Mouse (Mus musculus) limb, embryonic 10.5 days (tissue): Measurements from ENCODE around the gene Nrxn2. TPM values are rescaled to one million over a fixed set of nuclear protein-coding genes. Genes with fewer than 3 reads are reported as not detected.
A peak's percentile ranks its signal among the peaks of the same experiment; 100 is the strongest.

ENCODE experiments used
- DNase-seq: peaks from one replicate; pipeline ENCODE4 v3.0.0-alpha.2; 2017; ENCODE audit warnings: low spot score
- H3K27ac ChIP-seq: fragments of 300-500 bp; sonication (generic); 2 replicates; pipeline ENCODE4 v1.5.1; 2016; ENCODE audit warnings: mild to moderate bottlenecking
- H3K27me3 ChIP-seq: fragments of 300-500 bp; sonication (generic); 2 replicates; pipeline ENCODE4 v1.6.1; 2016; ENCODE audit warnings: low read depth, mild to moderate bottlenecking; ENCODE audit not compliant: poor library complexity, severe bottlenecking
- H3K36me3 ChIP-seq: fragments of 300-500 bp; sonication (generic); 2 replicates; pipeline ENCODE4 v1.6.1; 2016; ENCODE audit warnings: mild to moderate bottlenecking, moderate library complexity
- H3K4me1 ChIP-seq: fragments of 300-500 bp; sonication (generic); 2 replicates; pipeline ENCODE4 v1.6.1; 2016
- H3K4me3 ChIP-seq: fragments of 300-500 bp; sonication (generic); 2 replicates; pipeline ENCODE4 v1.5.1; 2016; ENCODE audit warnings: mild to moderate bottlenecking, moderate library complexity
- H3K9me3 ChIP-seq: fragments of 300-500 bp; sonication (generic); replicated peaks from 2 replicates; pipeline ENCODE4 v1.6.1; 2016; ENCODE audit warnings: mild to moderate bottlenecking
- WGBS: fragments of 180-500 bp; shearing (Covaris S2); methylation state at CpG from one replicate; pipeline ENCODE4 v1.1.7; 2016; 5-methylcytosine and 5-hydroxymethylcytosine counted together
- polyA plus RNA-seq: library from polyadenylated mRNA; unstranded; fragments of >200 nt; fragmentation: Nextera tagmentation; extraction: Ambion mirVana; gene quantifications from 2 replicates; pipeline ENCODE4 v1.2.1, GENCODE M21; 2016

The Nrxn2 gene
- 0.78 and 1.5 TPM in 2 replicates for polyA plus RNA-seq

- Histone ChIP-seq H3K9me3 (no peaks in the 10 kb centered on the region), H3K36me3 (no peaks in the 10 kb centered on the region), H3K27ac (peak within 1 kb of the TSS; percentile 70), H3K27me3 (peaks cover 99% of the 10 kb centered on the region), H3K4me1 (peaks cover 41% of the 10 kb centered on the region), H3K4me3 (peak within 1 kb of the TSS; percentile 61)
- under 1% methylated on average over 46 of the region's 46 CpGs for WGBS
- DNase-seq: peak; percentile 90
Measured at GRCm38 (mm10) chr19:6418233-6418879, at the start of gene Nrxn2. Gene Nrxn2 (plus strand): TSS chr19:6418731.

DNA sequence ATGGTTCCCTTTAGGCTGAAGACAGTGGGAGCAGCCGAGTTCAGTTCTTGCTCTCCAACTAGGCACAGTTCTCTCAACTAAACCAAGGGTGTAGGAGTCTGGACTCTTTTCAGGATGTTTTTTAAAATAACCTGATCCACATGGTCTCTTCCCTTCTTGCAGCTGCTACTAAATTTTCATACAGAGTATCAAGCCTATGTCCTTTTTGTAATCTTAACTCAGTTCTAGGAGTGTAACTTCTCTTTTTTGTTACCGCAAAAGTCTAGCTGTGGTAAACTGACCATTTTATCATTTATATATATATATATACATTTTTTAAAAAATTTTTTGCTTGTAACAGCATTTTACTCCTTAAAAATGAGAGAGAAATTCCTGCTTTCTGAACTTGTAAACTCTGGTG lies 48.4 kb upstream of the Nrxn2 start:
- H3K9me3 ChIP-seq: no peaks in the 10 kb centered on the region
- 90% methylated on average over 2 of the region's 2 CpGs for WGBS
- H3K4me3 ChIP-seq: no peak overlapping the region
- no peak overlapping the region for H3K27ac ChIP-seq
- peaks cover 12% of the 10 kb centered on the region for H3K4me1 ChIP-seq
- H3K27me3 ChIP-seq: no peaks in the 10 kb centered on the region
- H3K36me3 ChIP-seq: peaks cover 99% of the 10 kb centered on the region
- DNase-seq: no peak

DNA sequence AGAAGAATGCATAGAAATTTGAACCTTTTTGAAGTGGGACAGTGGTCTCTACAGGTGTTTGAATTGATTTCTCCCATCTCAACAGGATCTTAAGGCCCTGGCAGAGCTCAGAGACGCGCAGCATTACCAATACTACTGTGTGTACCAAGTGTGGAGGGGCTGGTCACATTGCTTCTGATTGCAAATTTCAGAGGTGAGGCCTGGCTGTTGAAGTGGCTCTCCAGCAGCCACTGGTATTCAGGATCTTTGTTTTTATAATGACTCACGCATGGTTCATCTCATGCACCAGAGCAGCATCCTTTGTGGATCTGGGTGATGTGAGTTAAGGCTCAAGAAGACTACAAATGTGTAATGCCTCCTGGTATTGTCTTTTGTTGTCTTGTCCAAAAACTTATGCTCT lies 46.1 kb upstream of the Nrxn2 start:
- no peak for DNase-seq
- Histone ChIP-seq H3K27me3 (no peaks in the 10 kb centered on the region), H3K27ac (no peak overlapping the region), H3K4me1 (no peaks in the 10 kb centered on the region), H3K9me3 (no peaks in the 10 kb centered on the region), H3K36me3 (peaks cover 99% of the 10 kb centered on the region), H3K4me3 (no peak overlapping the region)
- 95% methylated on average over 3 of the region's 3 CpGs for WGBS

DNA sequence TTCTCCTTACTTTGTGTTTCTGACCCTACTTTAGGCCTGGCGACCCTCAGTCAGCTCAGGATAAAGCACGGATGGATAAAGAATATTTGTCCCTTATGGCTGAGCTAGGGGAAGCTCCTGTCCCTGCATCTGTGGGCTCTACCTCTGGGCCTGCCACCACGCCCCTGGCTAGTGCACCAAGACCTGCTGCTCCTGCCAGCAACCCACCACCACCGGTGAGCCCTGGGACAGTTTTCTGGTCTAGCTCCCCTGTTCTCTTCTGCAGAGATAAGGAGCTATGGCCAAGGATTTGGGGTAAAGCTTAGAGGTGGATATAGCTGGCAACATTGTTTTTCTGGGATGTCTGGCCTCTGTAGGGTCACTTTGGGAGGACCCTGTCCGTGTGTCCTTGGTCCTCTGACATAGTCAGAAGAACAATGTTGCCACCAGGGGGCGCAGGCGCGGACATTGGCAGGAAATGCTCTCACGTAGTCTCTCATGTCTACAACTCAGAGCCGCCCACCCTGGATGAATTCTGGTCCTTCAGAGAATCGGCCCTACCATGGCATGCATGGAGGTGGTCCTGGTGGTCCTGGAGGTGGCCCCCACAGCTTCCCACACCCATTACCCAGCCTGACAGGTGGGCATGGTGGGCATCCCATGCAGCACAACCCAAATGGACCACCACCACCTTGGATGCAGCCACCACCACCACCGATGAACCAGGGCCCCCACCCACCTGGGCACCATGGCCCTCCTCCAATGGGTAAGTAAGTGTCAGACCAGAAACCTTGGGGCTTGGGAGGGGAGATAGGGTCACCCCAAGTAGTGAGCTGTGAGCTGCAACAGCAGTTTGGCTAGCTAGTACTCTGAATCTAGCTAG lies 44.8 kb upstream of the Nrxn2 start:
- peak; percentile 82 for DNase-seq
- 79% methylated on average over 12 of the region's 12 CpGs for WGBS
- H3K4me3 ChIP-seq: 0 out of 2 replicates have a peak overlapping the region, but pooled peaks have one; percentile 6
- H3K27ac ChIP-seq: no peak overlapping the region
- H3K27me3 ChIP-seq: no peaks in the 10 kb centered on the region
- H3K9me3 ChIP-seq: no peaks in the 10 kb centered on the region
- peaks cover 99% of the 10 kb centered on the region for H3K36me3 ChIP-seq
- H3K4me1 ChIP-seq: no peaks in the 10 kb centered on the region

GRCm38 (mm10) chr19:6374571-6374970 lies 44.0 kb upstream of the Nrxn2 start:
- Histone ChIP-seq H3K27me3 (no peaks in the 10 kb centered on the region), H3K36me3 (peaks cover 99% of the 10 kb centered on the region), H3K4me1 (no peaks in the 10 kb centered on the region), H3K9me3 (no peaks in the 10 kb centered on the region), H3K27ac (no peak overlapping the region), H3K4me3 (no peak overlapping the region)
- whole genome bisulfite sequencing: 93% methylated on average over 10 of the region's 10 CpGs
- no peak for DNase-seq

DNA sequence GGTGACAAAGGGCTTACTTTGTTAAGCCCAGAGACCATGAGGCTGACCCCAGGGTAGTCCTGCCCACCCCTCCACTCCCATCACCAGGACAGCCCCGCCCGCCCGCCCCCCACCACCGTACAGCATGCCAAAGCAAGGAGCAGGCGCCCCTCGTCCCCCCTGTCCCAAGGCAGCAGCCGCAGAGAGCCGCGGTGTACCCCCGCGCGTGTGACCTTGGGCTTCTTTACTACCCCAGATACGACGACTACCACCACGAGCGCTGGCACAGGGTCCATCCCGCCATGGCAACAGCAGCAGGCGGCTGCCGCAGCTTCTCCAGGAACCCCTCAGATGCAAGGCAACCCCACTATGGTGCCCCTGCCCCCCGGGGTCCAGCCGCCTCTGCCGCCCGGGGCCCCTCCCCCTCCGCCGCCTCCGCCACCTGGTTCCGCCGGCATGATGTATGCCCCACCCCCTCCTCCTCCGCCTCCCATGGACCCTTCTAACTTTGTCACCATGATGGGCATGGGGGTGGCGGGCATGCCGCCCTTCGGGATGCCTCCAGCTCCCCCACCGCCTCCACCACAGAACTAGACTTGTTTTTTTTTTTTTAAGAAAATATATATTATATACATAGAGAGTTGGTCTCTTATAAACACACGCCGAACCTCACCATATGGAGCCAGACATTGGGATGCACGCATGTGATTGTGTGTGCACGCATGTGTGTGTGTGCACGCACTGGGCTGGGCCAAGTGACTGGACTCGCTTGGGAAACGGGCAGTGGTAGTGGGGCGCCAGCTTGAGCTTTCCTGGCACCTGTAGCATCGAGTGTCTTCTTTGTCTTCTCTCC lies 42.9 kb upstream of the Nrxn2 start:
- Histone ChIP-seq H3K27ac (no peak overlapping the region), H3K9me3 (no peaks in the 10 kb centered on the region), H3K4me1 (no peaks in the 10 kb centered on the region), H3K4me3 (no peak overlapping the region), H3K27me3 (no peaks in the 10 kb centered on the region), H3K36me3 (peaks cover 96% of the 10 kb centered on the region)
- 93% methylated on average over 42 of the region's 42 CpGs for WGBS
- DNase-seq: no peak

DNA sequence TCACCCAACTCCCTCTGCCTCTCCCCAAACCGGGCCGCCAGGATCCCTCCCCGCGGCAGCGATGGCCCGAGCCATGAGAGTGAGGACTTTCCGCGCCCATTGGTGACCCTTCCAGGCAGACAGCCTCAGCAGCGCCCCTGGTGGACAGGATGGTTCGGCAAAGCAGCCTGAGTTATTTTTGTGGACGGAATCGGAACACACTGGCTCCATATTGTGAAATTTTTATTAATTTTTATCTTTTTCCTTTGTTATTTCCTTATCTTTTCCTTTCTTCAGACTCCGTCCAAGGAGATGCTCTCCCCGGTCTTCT lies 42.3 kb upstream of the Nrxn2 start:
- no peak overlapping the region for H3K4me3 ChIP-seq
- no peaks in the 10 kb centered on the region for H3K9me3 ChIP-seq
- H3K36me3 ChIP-seq: peaks cover 93% of the 10 kb centered on the region
- no peaks in the 10 kb centered on the region for H3K4me1 ChIP-seq
- no peaks in the 10 kb centered on the region for H3K27me3 ChIP-seq
- peak; percentile 69 for DNase-seq
- no peak overlapping the region for H3K27ac ChIP-seq
- WGBS: 86% methylated on average over 14 of the region's 14 CpGs

DNA sequence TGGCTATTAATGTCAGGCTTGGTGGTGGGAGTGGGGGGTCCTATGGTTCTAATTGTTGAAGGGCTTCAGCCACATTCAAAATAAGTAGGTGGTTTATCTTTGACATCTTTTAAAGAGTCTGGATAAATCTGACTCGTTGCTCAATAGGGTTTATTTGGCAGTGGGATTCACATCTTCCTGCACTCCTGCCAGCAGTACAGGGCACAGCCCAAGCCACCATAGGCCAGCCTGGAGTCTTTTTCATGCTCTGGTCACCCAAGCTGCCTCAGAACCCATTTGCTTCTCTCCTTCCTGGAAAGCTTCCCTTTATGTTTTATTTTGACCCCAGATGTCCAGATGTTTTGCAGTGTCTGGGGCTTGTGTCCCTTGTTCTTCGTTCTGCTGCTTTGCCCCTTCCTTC lies 41.9 kb upstream of the Nrxn2 start:
- peaks cover 89% of the 10 kb centered on the region for H3K36me3 ChIP-seq
- no peaks in the 10 kb centered on the region for H3K4me1 ChIP-seq
- H3K27me3 ChIP-seq: no peaks in the 10 kb centered on the region
- 86% methylated on average over 2 of the region's 2 CpGs for WGBS
- H3K9me3 ChIP-seq: no peaks in the 10 kb centered on the region
- DNase-seq: no peak
- no peak overlapping the region for H3K4me3 ChIP-seq
- H3K27ac ChIP-seq: no peak overlapping the region

GRCm38 (mm10) chr19:6377327-6378040 lies 41.0 kb upstream of the Nrxn2 start:
- H3K36me3 ChIP-seq: peaks cover 80% of the 10 kb centered on the region
- DNase-seq: no peak
- H3K4me3 ChIP-seq: no peak overlapping the region
- no peaks in the 10 kb centered on the region for H3K4me1 ChIP-seq
- no peak overlapping the region for H3K27ac ChIP-seq
- H3K9me3 ChIP-seq: no peaks in the 10 kb centered on the region
- H3K27me3 ChIP-seq: no peaks in the 10 kb centered on the region
- 86% methylated on average over 11 of the region's 11 CpGs for WGBS

DNA sequence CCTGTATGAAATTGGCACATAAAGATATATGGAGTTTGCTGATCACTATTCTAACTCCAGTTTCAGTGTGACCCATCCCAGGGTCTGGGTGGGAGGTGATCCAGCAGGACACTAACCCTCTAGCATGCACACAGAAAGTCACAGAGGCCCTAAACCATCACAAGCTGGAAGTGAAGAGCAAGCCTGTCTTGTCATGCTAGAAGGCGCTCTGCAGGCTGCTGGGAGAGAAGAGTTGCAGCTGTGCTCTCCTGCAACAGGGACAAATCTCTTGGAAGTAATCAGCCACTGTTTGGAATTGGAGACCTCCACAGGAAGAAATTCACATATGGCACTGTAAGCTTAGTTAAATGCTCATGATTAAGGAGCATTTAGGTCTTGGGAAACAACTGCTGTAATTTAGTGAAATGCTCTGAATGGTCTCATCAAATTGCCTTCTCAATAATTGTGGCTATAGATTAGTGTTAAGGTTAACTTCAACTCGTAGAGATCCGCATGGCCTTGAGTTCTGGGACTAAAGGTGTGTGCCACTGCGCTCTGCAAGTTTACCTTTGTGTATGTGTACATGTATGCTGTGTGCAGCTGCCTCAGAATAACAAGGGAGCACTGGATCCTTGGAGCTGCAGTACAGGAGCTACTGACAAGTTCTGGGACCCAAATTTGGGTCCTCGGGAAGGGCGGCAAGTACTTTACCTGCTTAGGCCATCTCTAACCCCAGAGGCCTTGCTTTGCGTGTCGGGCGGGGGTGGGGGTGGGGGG lies 37.9 kb upstream of the Nrxn2 start:
- no peaks in the 10 kb centered on the region for H3K27me3 ChIP-seq
- no peak for DNase-seq
- H3K36me3 ChIP-seq: peaks cover 49% of the 10 kb centered on the region
- WGBS: 92% methylated on average over 9 of the region's 9 CpGs
- H3K27ac ChIP-seq: no peak overlapping the region
- H3K9me3 ChIP-seq: no peaks in the 10 kb centered on the region
- peaks cover 27% of the 10 kb centered on the region for H3K4me1 ChIP-seq
- H3K4me3 ChIP-seq: no peak overlapping the region

DNA sequence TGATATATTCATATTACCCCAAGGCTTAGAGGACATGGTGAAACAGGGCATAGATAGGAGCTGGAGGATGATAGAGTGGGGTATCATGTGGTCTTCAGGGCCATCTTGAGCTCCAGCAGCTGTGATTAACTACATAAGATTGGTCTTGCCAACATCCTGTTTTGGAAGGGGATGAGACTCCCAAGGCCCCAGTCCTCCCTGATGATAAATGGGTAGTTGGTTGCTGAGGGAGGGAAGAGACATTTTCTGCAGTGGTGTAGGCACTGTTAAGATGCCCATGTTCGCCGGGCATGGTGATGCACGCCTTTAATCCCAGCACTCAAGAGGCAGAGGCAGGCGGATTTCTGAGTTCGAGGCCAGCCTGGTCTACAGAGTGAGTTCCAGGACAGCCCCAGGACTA lies 37.3 kb upstream of the Nrxn2 start:
- Histone ChIP-seq H3K4me1 (peaks cover 29% of the 10 kb centered on the region), H3K9me3 (no peaks in the 10 kb centered on the region), H3K36me3 (peaks cover 43% of the 10 kb centered on the region), H3K27ac (no peak overlapping the region), H3K4me3 (no peak overlapping the region), H3K27me3 (no peaks in the 10 kb centered on the region)
- no peak for DNase-seq
- WGBS: 91% methylated on average over 5 of the region's 5 CpGs
